Mouse (Mus musculus): Measurements from ENCODE around the gene Tmem210. TPM values are rescaled to one million over a fixed set of nuclear protein-coding genes. Genes with fewer than 3 reads are reported as not detected.

The Tmem210 gene
- polyA plus RNA-seq (2012; rRNA removed; ENCODE audit: low replicate concordance): 1.4 TPM in 1 of 2 replicates, not detected in the other

GRCm38 (mm10) chr2:25287927-25288649, at the start of gene Tmem210:
Gene Tmem210 (plus strand): TSS chr2:25288145.

DNA sequence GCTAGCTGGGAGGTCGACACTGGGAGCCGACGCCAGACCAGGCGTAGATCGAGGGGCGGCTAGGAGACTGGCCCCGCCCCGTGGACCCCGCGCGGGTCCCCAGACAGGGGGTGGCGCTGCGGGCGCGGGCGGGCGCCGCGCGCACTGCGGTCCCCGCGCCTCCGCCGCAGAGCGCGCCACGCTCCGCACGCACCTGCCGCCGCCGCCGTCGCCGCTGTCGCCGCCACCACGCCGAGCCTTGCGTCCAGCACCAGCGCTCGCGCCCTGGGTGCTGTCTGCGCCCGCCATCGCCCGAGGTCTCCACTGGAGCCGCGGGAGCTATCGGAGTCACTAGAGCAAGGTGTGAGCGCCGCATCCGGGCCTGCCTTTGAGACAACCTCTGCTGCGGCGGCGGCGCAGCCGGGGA, 45.8 kb upstream of the Tmem210 start, which contains the start of the genes Rnf208 and Cysrt1:
Gene Rnf208 (plus strand): TSS at position 155 of the 406 bp plus-strand sequence.
Gene Cysrt1 (minus strand): TSS at position 352 of the 406 bp plus-strand sequence.

GRCm38 (mm10) chr2:25246183-25247072, 41.5 kb upstream of the Tmem210 start, which contains the start of gene AL732309.1:
Gene AL732309.1 (minus strand): TSS chr2:25246863.

GRCm38 (mm10) chr2:25255284-25255779, 32.6 kb upstream of the Tmem210 start, which contains the start of gene Tmem203:
Gene Tmem203 (plus strand): TSS chr2:25255439.

DNA sequence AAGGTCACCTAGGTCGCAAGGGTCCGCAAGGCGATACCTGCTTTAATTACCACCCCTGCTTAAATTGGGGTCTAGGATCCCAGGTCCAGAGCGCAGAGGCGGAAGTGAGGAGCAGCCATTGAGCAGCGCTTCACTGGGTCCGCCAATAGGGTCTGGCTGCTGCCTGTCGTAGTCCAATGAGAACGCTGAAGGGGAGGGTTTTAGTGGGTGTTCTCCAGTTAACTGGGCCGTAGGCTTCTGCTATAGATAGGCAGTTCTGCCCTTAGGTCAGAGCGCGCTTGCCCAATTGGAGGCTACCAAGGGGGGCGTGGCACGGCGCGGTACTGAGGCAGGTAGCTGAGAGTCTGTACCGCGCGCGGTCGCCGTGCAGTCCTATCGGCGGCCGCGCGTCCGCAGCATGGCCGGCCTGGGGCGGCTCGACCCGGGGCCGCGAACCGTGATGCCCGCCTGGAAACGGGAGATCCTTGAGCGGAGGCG, 25.6 kb upstream of the Tmem210 start, which contains the start of gene Tprn:
Gene Tprn (plus strand): TSS at position 328 of the 477 bp plus-strand sequence.

DNA sequence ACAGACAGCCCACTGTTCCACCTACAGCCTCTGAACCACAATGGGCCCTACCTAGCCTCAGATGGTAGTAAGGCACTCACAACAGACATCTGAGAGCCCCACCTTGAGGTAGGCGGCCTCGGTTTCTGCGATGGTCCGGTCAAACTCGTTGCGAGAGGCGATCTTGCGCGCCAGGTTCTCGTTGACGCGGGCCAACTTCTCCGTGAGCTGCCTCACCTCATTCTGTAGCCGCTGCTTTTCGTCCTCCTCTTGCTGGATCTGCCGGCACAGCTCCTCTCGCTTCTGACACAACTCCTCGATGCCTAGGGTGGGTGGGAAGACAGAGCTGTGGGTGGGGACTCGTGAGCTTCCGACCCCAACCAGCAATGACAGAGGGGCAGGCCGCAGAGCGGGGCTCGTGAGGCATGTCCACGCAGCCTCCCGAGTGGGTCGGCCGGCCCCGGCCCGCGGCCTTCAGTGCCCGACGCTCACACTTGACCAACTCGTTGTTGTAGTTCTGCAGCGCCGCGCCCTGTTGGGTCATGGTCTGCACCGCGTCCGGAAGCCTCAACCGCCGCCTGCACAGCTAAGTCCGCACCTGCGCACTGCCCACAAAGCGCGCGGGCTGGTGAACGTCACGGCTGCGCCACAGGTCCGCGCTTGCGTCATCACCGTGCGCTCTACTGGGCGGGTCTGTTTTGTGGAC, 16.0 kb upstream of the Tmem210 start, which contains the start of the genes Ssna1 and Anapc2:
Gene Ssna1 (minus strand): TSS at position 612 of the 685 bp plus-strand sequence.
Gene Anapc2 (plus strand): TSS at position 652 of the 685 bp plus-strand sequence.

DNA sequence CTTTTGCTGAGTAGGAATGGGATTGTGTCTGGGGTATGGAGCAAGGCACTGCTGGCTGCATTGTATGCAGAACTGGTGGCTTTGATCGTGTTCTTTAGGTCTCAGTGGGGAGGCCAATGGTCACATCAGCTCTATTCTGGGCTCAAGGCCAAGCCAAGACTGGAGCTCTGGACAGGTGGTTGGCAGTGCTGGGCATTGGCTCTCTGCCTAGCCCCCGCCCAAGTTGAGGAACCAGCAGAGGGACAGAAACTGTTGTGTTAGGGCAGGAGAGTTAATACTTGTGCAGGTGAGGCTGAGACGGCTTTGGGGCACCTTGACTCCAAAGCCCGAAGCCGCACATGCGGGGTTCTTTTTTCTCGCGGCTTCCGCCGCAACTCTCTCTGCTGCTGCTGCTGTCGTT, 1.7 kb downstream of the Tmem210 start, which contains the start of gene Lrrc26:
Gene Lrrc26 (plus strand): TSS at position 265 of the 400 bp plus-strand sequence.

DNA sequence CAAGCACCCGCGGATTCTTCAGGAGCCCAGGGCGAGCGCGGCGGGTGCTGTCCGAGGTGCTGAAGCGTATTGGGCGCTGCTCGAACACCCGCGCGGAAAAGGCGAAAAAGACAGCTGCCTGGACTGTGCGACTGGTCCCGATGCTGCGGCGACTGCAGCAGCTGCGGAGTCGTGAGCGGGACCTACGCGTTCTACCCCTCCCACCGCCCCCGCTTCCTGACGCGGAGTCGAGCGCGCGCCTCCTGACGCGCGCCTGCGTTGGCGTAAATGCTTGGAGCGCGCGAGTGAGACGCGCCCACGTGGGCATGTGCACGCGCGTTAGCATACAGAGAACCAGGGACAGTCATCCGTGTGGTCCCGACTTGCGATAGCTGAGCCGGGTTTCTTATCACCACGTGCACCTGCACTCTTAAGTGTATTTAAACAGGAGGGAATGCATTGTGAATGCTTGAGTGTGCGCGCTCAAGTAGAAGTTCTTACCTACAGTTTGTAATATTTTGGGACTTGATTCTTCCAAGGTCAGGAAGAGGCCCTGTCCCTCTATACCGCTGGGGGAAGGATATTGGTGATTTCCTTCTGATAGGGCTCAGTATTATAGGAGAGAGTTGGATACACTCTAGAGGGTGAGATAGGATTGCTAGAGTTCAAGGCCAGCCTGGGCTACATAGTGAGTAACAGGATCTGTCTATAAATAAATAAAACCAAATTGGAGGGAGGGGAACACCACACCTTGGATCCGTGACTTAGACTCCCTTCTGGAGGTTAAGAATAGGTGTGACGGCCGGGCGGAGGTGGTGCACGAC, 31.2 kb downstream of the Tmem210 start, which contains the start of gene Grin1:
Gene Grin1 (minus strand): TSS at position 217 of the 803 bp plus-strand sequence.

DNA sequence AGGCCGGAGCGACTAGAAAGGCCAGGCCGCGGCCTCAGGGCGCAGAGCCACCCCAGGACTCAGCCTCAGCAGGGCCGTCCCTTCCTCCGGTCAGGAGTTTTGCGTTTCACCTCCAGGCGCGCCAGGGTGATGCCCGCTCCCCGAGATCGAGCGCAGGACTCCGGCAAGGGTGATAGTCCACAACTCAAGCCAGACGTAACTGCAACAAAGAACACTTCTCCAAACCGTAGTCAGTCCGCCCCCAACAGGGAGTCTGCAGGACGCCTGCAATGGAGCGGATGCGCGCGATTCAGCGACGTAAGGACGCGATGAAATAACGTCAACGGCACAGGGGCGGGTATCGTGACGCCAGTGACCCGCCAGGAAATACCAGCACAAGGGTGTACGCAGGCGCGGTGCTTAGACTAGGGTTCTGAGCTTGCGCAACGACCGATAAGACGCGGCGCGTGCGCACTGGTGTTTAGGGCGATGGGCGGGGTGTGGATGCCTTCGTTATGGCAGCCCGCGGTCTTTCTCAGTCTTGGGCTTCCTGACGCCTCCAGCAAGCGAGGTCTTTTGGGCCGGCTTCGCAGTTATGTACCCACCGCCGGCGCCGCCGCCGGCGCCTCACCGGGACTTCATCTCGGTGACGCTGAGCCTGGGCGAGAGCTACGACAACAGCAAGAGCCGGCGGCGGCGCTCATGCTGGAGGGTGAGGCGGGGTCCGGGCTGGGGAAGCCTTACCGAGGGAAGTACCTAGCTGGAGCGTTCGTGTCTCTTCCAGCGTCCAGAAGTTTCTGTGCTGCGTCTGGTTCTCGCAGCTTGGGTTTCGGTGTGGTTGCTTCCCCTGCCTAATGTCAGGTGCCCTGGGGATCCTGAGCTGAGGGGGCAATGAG, 44.6 kb downstream of the Tmem210 start, which contains the start of gene Man1b1:
Gene Man1b1 (plus strand): TSS at position 53 of the 875 bp plus-strand sequence.

Other genes with a start within 250 kb of the Tmem210 start
- 52.7 and 54.1 TPM in 2 replicates for gene Nsmf, start 233.8 kb upstream of the Tmem210 start, polyA plus RNA-seq (2012; rRNA removed; ENCODE audit: low replicate concordance)
- 121 and 257 TPM in 2 replicates for gene Entpd8, start 207.8 kb upstream of the Tmem210 start, polyA plus RNA-seq (2012; rRNA removed; ENCODE audit: low replicate concordance)
- 17.5 and 26.4 TPM in 2 replicates for gene Noxa1, start 193.0 kb upstream of the Tmem210 start, polyA plus RNA-seq (2012; rRNA removed; ENCODE audit: low replicate concordance)
- 42.6 and 53.2 TPM in 2 replicates for gene Nrarp, start 107.4 kb upstream of the Tmem210 start, polyA plus RNA-seq (2012; rRNA removed; ENCODE audit: low replicate concordance)
- 25.3 and 31.1 TPM in 2 replicates for gene Tor4a, start 91.3 kb upstream of the Tmem210 start, polyA plus RNA-seq (2012; rRNA removed; ENCODE audit: low replicate concordance)
- 29.9 and 42.4 TPM in 2 replicates for gene Nelfb, start 76.7 kb upstream of the Tmem210 start, polyA plus RNA-seq (2012; rRNA removed; ENCODE audit: low replicate concordance)
- not detected in 2 replicates for gene Stpg3, start 73.5 kb upstream of the Tmem210 start, polyA plus RNA-seq (2012; rRNA removed; ENCODE audit: low replicate concordance)
- not detected in 2 replicates for gene Fam166a, start 69.4 kb upstream of the Tmem210 start, polyA plus RNA-seq (2012; rRNA removed; ENCODE audit: low replicate concordance)
- 379 and 679 TPM in 2 replicates for gene Tubb4b, start 63.4 kb upstream of the Tmem210 start, polyA plus RNA-seq (2012; rRNA removed; ENCODE audit: low replicate concordance)
- gene Slc34a3, start 53.8 kb upstream of the Tmem210 start, polyA plus RNA-seq (2012; rRNA removed; ENCODE audit: low replicate concordance): 4.3 TPM in 1 of 2 replicates, not detected in the other
- not detected in 2 replicates for gene Rnf224, start 51.4 kb upstream of the Tmem210 start, polyA plus RNA-seq (2012; rRNA removed; ENCODE audit: low replicate concordance)
- gene Rnf208, start 45.9 kb upstream of the Tmem210 start, polyA plus RNA-seq (2012; rRNA removed; ENCODE audit: low replicate concordance): 14.3 and 73.6 TPM in 2 replicates
- 0.94 and 8.8 TPM in 2 replicates for gene Cysrt1, start 45.7 kb upstream of the Tmem210 start, polyA plus RNA-seq (2012; rRNA removed; ENCODE audit: low replicate concordance)
- 18.8 and 30.9 TPM in 2 replicates for gene AL732309.1, start 41.3 kb upstream of the Tmem210 start, polyA plus RNA-seq (2012; rRNA removed; ENCODE audit: low replicate concordance)
- gene Tmem203, start 32.7 kb upstream of the Tmem210 start, polyA plus RNA-seq (2012; rRNA removed; ENCODE audit: low replicate concordance): 39.8 and 90.7 TPM in 2 replicates
- 186 and 454 TPM in 2 replicates for gene Tprn, start 25.5 kb upstream of the Tmem210 start, polyA plus RNA-seq (2012; rRNA removed; ENCODE audit: low replicate concordance)
- 44.6 and 49.5 TPM in 2 replicates for gene Ssna1, start 15.7 kb upstream of the Tmem210 start, polyA plus RNA-seq (2012; rRNA removed; ENCODE audit: low replicate concordance)
- 57.3 and 58.9 TPM in 2 replicates for gene Anapc2, start 15.7 kb upstream of the Tmem210 start, polyA plus RNA-seq (2012; rRNA removed; ENCODE audit: low replicate concordance)
- 81.7 and 85.6 TPM in 2 replicates for gene Lrrc26, start 1.8 kb downstream of the Tmem210 start, polyA plus RNA-seq (2012; rRNA removed; ENCODE audit: low replicate concordance)
- gene Grin1, start 31.0 kb downstream of the Tmem210 start, polyA plus RNA-seq (2012; rRNA removed; ENCODE audit: low replicate concordance): 0.78 and 1.7 TPM in 2 replicates
- 13.8 and 17.1 TPM in 2 replicates for gene Man1b1, start 44.2 kb downstream of the Tmem210 start, polyA plus RNA-seq (2012; rRNA removed; ENCODE audit: low replicate concordance)
- gene Dpp7, start 68.2 kb downstream of the Tmem210 start, polyA plus RNA-seq (2012; rRNA removed; ENCODE audit: low replicate concordance): 15.8 and 19.7 TPM in 2 replicates
- 66.1 and 563 TPM in 2 replicates for gene Uap1l1, start 77.5 kb downstream of the Tmem210 start, polyA plus RNA-seq (2012; rRNA removed; ENCODE audit: low replicate concordance)
- gene Sapcd2, start 84.2 kb downstream of the Tmem210 start, polyA plus RNA-seq (2012; rRNA removed; ENCODE audit: low replicate concordance): 27.5 and 29.1 TPM in 2 replicates
- 50.6 and 75.3 TPM in 2 replicates for gene Entpd2, start 107.7 kb downstream of the Tmem210 start, polyA plus RNA-seq (2012; rRNA removed; ENCODE audit: low replicate concordance)
- gene Npdc1, start 111.2 kb downstream of the Tmem210 start, polyA plus RNA-seq (2012; rRNA removed; ENCODE audit: low replicate concordance): 223 and 325 TPM in 2 replicates
- 1.3 and 2.1 TPM in 2 replicates for gene Fut7, start 135.1 kb downstream of the Tmem210 start, polyA plus RNA-seq (2012; rRNA removed; ENCODE audit: low replicate concordance)
- 16.8 and 36.7 TPM in 2 replicates for gene Abca2, start 140.6 kb downstream of the Tmem210 start, polyA plus RNA-seq (2012; rRNA removed; ENCODE audit: low replicate concordance)
- gene Clic3, start 168.7 kb downstream of the Tmem210 start, polyA plus RNA-seq (2012; rRNA removed; ENCODE audit: low replicate concordance): 1.9 and 14.3 TPM in 2 replicates
- gene Paxx, start 172.9 kb downstream of the Tmem210 start, polyA plus RNA-seq (2012; rRNA removed; ENCODE audit: low replicate concordance): 81.4 and 115 TPM in 2 replicates
- 0.74 TPM in 1 of 2 replicates, not detected in the other for gene Ptgds, start 181.9 kb downstream of the Tmem210 start, polyA plus RNA-seq (2012; rRNA removed; ENCODE audit: low replicate concordance)
- not detected in 2 replicates for gene Lcn12, start 205.8 kb downstream of the Tmem210 start, polyA plus RNA-seq (2012; rRNA removed; ENCODE audit: low replicate concordance)
- 40.4 and 40.9 TPM in 2 replicates for gene Fbxw5, start 212.6 kb downstream of the Tmem210 start, polyA plus RNA-seq (2012; rRNA removed; ENCODE audit: low replicate concordance)
- gene C8g, start 213.6 kb downstream of the Tmem210 start, polyA plus RNA-seq (2012; rRNA removed; ENCODE audit: low replicate concordance): 4.0 and 9.4 TPM in 2 replicates

Data from duodenum, adult 2 months (tissue).